8 mouse cellular contexts compared by ENCODE assay signal in the genomic region with DNA sequence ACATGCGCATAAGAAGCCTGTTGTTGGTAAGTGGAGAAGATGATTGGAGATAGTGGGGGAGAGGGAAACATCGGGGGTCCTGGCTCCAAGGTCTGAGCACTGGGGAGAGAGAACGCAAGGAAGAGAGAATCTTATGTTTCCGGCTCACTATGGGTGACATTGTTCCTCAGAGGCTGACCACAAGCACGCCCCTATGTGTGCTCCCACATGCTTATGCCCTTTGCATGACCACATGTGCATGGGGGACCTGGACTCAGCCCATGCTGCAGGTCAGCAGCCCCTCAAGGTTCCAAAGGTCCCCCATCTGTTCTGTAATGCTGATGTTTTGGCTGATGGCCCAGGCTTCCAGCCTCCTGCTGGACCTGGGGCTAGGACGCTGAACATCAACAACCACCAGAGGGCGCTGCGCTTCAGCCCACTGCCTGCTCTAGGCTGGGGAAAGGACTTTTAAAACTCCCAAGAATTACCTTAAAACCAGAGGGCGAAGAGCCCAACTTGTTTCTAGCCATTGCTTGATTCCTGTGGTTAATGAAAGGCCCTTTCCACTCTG.
DNase-seq lines count a peak whose midpoint lies in the region; ATAC-seq and TF ChIP-seq lines count a peak whose summit lies in the region.

No protein-coding gene starts in this region.

- no peak for TF ChIP-seq POLR2A in ES-Bruce4 (IDR thresholded peaks at IDR 0.05; ENCODE audit: insufficient read depth, low read length)

- TF ChIP-seq CTCF in ES-Bruce4 (IDR thresholded peaks at IDR 0.05; ENCODE audit: low read depth, low read length), result peak; percentile 92

- intact Hi-C loops in heart, postnatal 10 days (cut with DNase I), result loop anchor here (5.0 kb wide), 1 partner anchor 1477 kb away; no protein-coding TSS in a partner anchor

- TF ChIP-seq EP300 in ES-Bruce4 (IDR thresholded peaks at IDR 0.05; ENCODE audit: insufficient read depth, low read depth, low read length), result no peak

- no peaks in the 10 kb centered on the region for H3K9me3 ChIP-seq in ES-Bruce4 (replicated peaks; ENCODE audit: control insufficient read depth, insufficient read depth, low read length, poor library complexity, severe bottlenecking)
- no peaks in the 10 kb centered on the region for H3K9me3 ChIP-seq in embryonic facial prominence, embryonic 15.5 days (replicated peaks)

- no peak overlapping the region for H3K9ac ChIP-seq in ES-Bruce4 (ENCODE audit: low read depth, poor library complexity, severe bottlenecking)
- no peak overlapping the region for H3K9ac ChIP-seq in embryonic facial prominence, embryonic 15.5 days

- no peak overlapping the region for H3K4me3 ChIP-seq in ES-Bruce4 (ENCODE audit: low read depth, low read length)
- H3K4me3 ChIP-seq in embryonic facial prominence, embryonic 15.5 days (replicated peaks), result no peak overlapping the region

- ATAC-seq in embryonic facial prominence, embryonic 15.5 days (ENCODE audit: insufficient number of reproducible peaks, low FRiP score, low TSS enrichment, low read depth), result 0 out of 2 replicates have a peak, but pooled peaks have one; percentile 50
- ATAC-seq in inflammation-experienced regulatory T-cells, adult 6 months, result no peak

- H3K4me1 ChIP-seq in ES-Bruce4 (ENCODE audit: control insufficient read depth, insufficient read depth, low read length), result no peaks in the 10 kb centered on the region
- no peaks in the 10 kb centered on the region for H3K4me1 ChIP-seq in embryonic facial prominence, embryonic 15.5 days

- no peak overlapping the region for H3K4me2 ChIP-seq in embryonic facial prominence, embryonic 15.5 days (replicated peaks)

- no peaks in the 10 kb centered on the region for H3K27me3 ChIP-seq in ES-Bruce4 (ENCODE audit: control insufficient read depth, insufficient read depth, low read length, poor library complexity, severe bottlenecking)
- no peaks in the 10 kb centered on the region for H3K27me3 ChIP-seq in embryonic facial prominence, embryonic 15.5 days

- DNase-seq in adrenal gland, postnatal 25 days, result peak; percentile 79
- DNase-seq in heart, postnatal 10 days, result peak; percentile 71 to 83
- DNase-seq in kidney, postnatal 36 days, result peak; percentile 46 to 87
- peak; percentile 86 for DNase-seq in lung, postnatal 10 days
- peak; percentile 34 for DNase-seq in retina, postnatal 7 days (ENCODE audit: low read depth, low spot score)

- H3K27ac ChIP-seq in ES-Bruce4 (ENCODE audit: insufficient read depth, low read length), result no peak overlapping the region
- no peak overlapping the region for H3K27ac ChIP-seq in embryonic facial prominence, embryonic 15.5 days (replicated peaks)

- H3K36me3 ChIP-seq in ES-Bruce4 (ENCODE audit: control insufficient read depth, insufficient read depth, low read length, poor library complexity, severe bottlenecking), result no peaks in the 10 kb centered on the region
- H3K36me3 ChIP-seq in embryonic facial prominence, embryonic 15.5 days, result no peaks in the 10 kb centered on the region

- 47% methylated on average over 9 of the region's 9 CpGs for WGBS in embryonic facial prominence, embryonic 15.5 days

Comparison
In these comparisons a context has a peak if more than half of its experiments do, and no peak if none do; other contexts are left out.
1. DNase-seq: peak in every context shown above with its lines; median percentile 86 in lung, postnatal 10 days; 79 in adrenal gland, postnatal 25 days; 77 in heart, postnatal 10 days; 66 in kidney, postnatal 36 days; 34 in retina, postnatal 7 days.